Comparison of ENCODE assay signal across 30 mouse cellular contexts in genomic region chr1:153593678-153594077, GRCm38 (mm10). TPM values are rescaled to one million over a fixed set of nuclear protein-coding genes. Genes with fewer than 3 reads are reported as not detected.
DNase-seq lines count a peak whose midpoint lies in the region; ATAC-seq and TF ChIP-seq lines count a peak whose summit lies in the region.
"Had no signal": no experiment of that assay in that cellular context is flagged by ENCODE, and none has a peak within 500 bp of the region (broad histone marks: within the 10 kb centered on the region; RNA-seq: fewer than 3 reads in every experiment).

No protein-coding gene starts in this region.

- no peaks in the 10 kb centered on the region for H3K36me3 ChIP-seq in forebrain, embryonic 14.5 days (ENCODE audit: control insufficient read depth, insufficient read depth, low read length)
- no peaks in the 10 kb centered on the region for H3K36me3 ChIP-seq in forebrain, embryonic 10.5 days (replicated peaks)
- H3K36me3 ChIP-seq in hindbrain, embryonic 14.5 days (replicated peaks; ENCODE audit: control insufficient read depth, insufficient read depth), result no peaks in the 10 kb centered on the region
- no peaks in the 10 kb centered on the region for H3K36me3 ChIP-seq in hindbrain, embryonic 10.5 days
- H3K36me3 ChIP-seq in midbrain, embryonic 13.5 days, result no peaks in the 10 kb centered on the region
- no peaks in the 10 kb centered on the region for H3K36me3 ChIP-seq in lung, postnatal 0 days (ENCODE audit: insufficient read depth, low read length)
- H3K36me3 ChIP-seq: G1E; heart, embryonic 13.5 days; intestine, embryonic 15.5 days; limb, embryonic 13.5 days; lung, embryonic 15.5 days had no signal

- no peak overlapping the region for H3K4me3 ChIP-seq in forebrain, embryonic 14.5 days (ENCODE audit: low read depth, low read length)
- no peak overlapping the region for H3K4me3 ChIP-seq in forebrain, embryonic 10.5 days
- H3K4me3 ChIP-seq in hindbrain, embryonic 14.5 days (replicated peaks; ENCODE audit: low read length), result no peak overlapping the region
- no peak overlapping the region for H3K4me3 ChIP-seq in hindbrain, embryonic 10.5 days
- H3K4me3 ChIP-seq in midbrain, embryonic 13.5 days (replicated peaks), result no peak overlapping the region
- H3K4me3 ChIP-seq in lung, postnatal 0 days (ENCODE audit: low read depth, low read length), result no peak overlapping the region
- H3K4me3 ChIP-seq: erythroblast, embryonic 14.5 days; gastrocnemius, adult 2 months; heart, embryonic 13.5 days; intestine, embryonic 15.5 days; limb, embryonic 13.5 days; lung, embryonic 15.5 days; megakaryocyte, embryonic 14.5 days had no signal

- H3K9ac ChIP-seq in forebrain, embryonic 14.5 days (ENCODE audit: low read length), result no peak overlapping the region
- no peak overlapping the region for H3K9ac ChIP-seq in hindbrain, embryonic 14.5 days
- no peak overlapping the region for H3K9ac ChIP-seq in midbrain, embryonic 13.5 days (replicated peaks)
- no peak overlapping the region for H3K9ac ChIP-seq in lung, postnatal 0 days (replicated peaks; ENCODE audit: low read depth)
- H3K9ac ChIP-seq: heart, embryonic 13.5 days; intestine, embryonic 15.5 days; limb, embryonic 13.5 days; lung, embryonic 15.5 days had no signal

- no peak for TF ChIP-seq CTCF in lung, postnatal 0 days (IDR thresholded peaks at IDR 0.05)

- H3K27ac ChIP-seq in forebrain, embryonic 14.5 days (ENCODE audit: low read depth, low read length), result no peak overlapping the region
- H3K27ac ChIP-seq in forebrain, embryonic 10.5 days, result no peak overlapping the region
- H3K27ac ChIP-seq in hindbrain, embryonic 14.5 days, result no peak overlapping the region
- H3K27ac ChIP-seq in hindbrain, embryonic 10.5 days, result no peak overlapping the region
- H3K27ac ChIP-seq in midbrain, embryonic 13.5 days, result no peak overlapping the region
- no peak overlapping the region for H3K27ac ChIP-seq in lung, postnatal 0 days (ENCODE audit: low read length)
- H3K27ac ChIP-seq: gastrocnemius, adult 2 months; heart, embryonic 13.5 days; intestine, embryonic 15.5 days; kidney, postnatal 0 days; limb, embryonic 13.5 days; lung, embryonic 15.5 days had no signal

- 0 out of 2 replicates have a peak, but pooled peaks cover 2% of the 10 kb centered on the region for H3K4me1 ChIP-seq in forebrain, embryonic 14.5 days (ENCODE audit: control insufficient read depth, insufficient read depth, low read length)
- H3K4me1 ChIP-seq in forebrain, embryonic 10.5 days, result peaks cover 14% of the 10 kb centered on the region
- no peaks in the 10 kb centered on the region for H3K4me1 ChIP-seq in hindbrain, embryonic 14.5 days (replicated peaks; ENCODE audit: control insufficient read depth, insufficient read depth, low read length)
- peaks cover 13% of the 10 kb centered on the region for H3K4me1 ChIP-seq in hindbrain, embryonic 10.5 days (replicated peaks)
- peaks cover 6% of the 10 kb centered on the region for H3K4me1 ChIP-seq in midbrain, embryonic 13.5 days (replicated peaks)
- H3K4me1 ChIP-seq in lung, postnatal 0 days (ENCODE audit: insufficient read depth, low read depth, low read length), result no peaks in the 10 kb centered on the region
- H3K4me1 ChIP-seq: intestine, embryonic 15.5 days; limb, embryonic 13.5 days; lung, embryonic 15.5 days; megakaryocyte, embryonic 14.5 days had no signal

- H3K4me2 ChIP-seq in forebrain, embryonic 14.5 days (ENCODE audit: low read length), result no peak overlapping the region
- no peak overlapping the region for H3K4me2 ChIP-seq in hindbrain, embryonic 14.5 days (replicated peaks)
- no peak overlapping the region for H3K4me2 ChIP-seq in midbrain, embryonic 13.5 days (replicated peaks)
- no peak overlapping the region for H3K4me2 ChIP-seq in lung, postnatal 0 days (replicated peaks; ENCODE audit: low read depth, low read length)
- H3K4me2 ChIP-seq: heart, embryonic 13.5 days; intestine, embryonic 15.5 days; limb, embryonic 13.5 days; liver, embryonic 11.5 days; lung, embryonic 15.5 days had no signal

- no peak for TF ChIP-seq EP300 in lung, postnatal 0 days (IDR thresholded peaks at IDR 0.05)

- no peaks in the 10 kb centered on the region for H3K9me3 ChIP-seq in forebrain, embryonic 14.5 days (replicated peaks; ENCODE audit: control insufficient read depth, low read length)
- no peaks in the 10 kb centered on the region for H3K9me3 ChIP-seq in forebrain, embryonic 10.5 days
- H3K9me3 ChIP-seq in hindbrain, embryonic 14.5 days (ENCODE audit: control insufficient read depth, low read length), result no peaks in the 10 kb centered on the region
- H3K9me3 ChIP-seq in hindbrain, embryonic 10.5 days, result no peaks in the 10 kb centered on the region
- H3K9me3 ChIP-seq in midbrain, embryonic 13.5 days, result no peaks in the 10 kb centered on the region
- H3K9me3 ChIP-seq in lung, postnatal 0 days (ENCODE audit: low read length), result no peaks in the 10 kb centered on the region
- H3K9me3 ChIP-seq: G1E; heart, embryonic 13.5 days; intestine, embryonic 15.5 days; limb, embryonic 13.5 days; lung, embryonic 15.5 days had no signal

- 0 out of 2 replicates have a peak, but pooled peaks have one; percentile 48 for ATAC-seq in forebrain, embryonic 14.5 days
- ATAC-seq in hindbrain, embryonic 14.5 days (ENCODE audit: low FRiP score), result peak; percentile 31; the same call in 1 of the 2 replicates
- peak; percentile 70; the same call in 1 of the 2 replicates for ATAC-seq in midbrain, embryonic 13.5 days
- no peak for ATAC-seq in lung, postnatal 0 days
- ATAC-seq: intestine, embryonic 15.5 days had no signal

- DNase-seq in forebrain, embryonic 14.5 days (ENCODE audit: low spot score), result peak; percentile 43
- DNase-seq in forebrain, embryonic 10.5 days (ENCODE audit: extremely low spot score, low spot score), result no peak
- no peak for DNase-seq in hindbrain, embryonic 14.5 days (ENCODE audit: low spot score)
- no peak for DNase-seq in hindbrain, embryonic 10.5 days (ENCODE audit: low spot score)
- DNase-seq in R1 (ENCODE audit: low read depth, low spot score), result peak; percentile 59
- DNase-seq in cerebellum, postnatal 36 days, result no peak
- DNase-seq in lung, postnatal 0 days (ENCODE audit: low spot score), result no peak
- DNase-seq: adrenal gland, postnatal 10 days; cerebellum, adult 11 months; cerebellum, adult 9-10 months; gastrocnemius, adult 2 months; gastrocnemius, postnatal 36 days; heart, postnatal 10 days; kidney, adult 8-10 months; kidney, postnatal 4 days; lung, postnatal 4 days; right cerebral cortex, postnatal 25 days; spleen, adult 18-20 months; thymus, postnatal 14 days had no signal

- WGBS in forebrain, embryonic 14.5 days, result 35% methylated on average over 2 of the region's 2 CpGs
- 52% methylated on average over 2 of the region's 2 CpGs for WGBS in forebrain, embryonic 10.5 days
- 30% methylated on average over 2 of the region's 2 CpGs for WGBS in hindbrain, embryonic 14.5 days
- 49% methylated on average over 2 of the region's 2 CpGs for WGBS in hindbrain, embryonic 10.5 days
- WGBS in midbrain, embryonic 13.5 days, result 24% methylated on average over 2 of the region's 2 CpGs
- WGBS in lung, postnatal 0 days, result 89% methylated on average over 2 of the region's 2 CpGs

- no peaks in the 10 kb centered on the region for H3K27me3 ChIP-seq in forebrain, embryonic 14.5 days (replicated peaks; ENCODE audit: control insufficient read depth, insufficient read depth, low read length)
- no peaks in the 10 kb centered on the region for H3K27me3 ChIP-seq in forebrain, embryonic 10.5 days (ENCODE audit: poor library complexity, severe bottlenecking)
- no peaks in the 10 kb centered on the region for H3K27me3 ChIP-seq in hindbrain, embryonic 14.5 days (ENCODE audit: control insufficient read depth, insufficient read depth, low read length)
- H3K27me3 ChIP-seq in hindbrain, embryonic 10.5 days (ENCODE audit: insufficient read depth, poor library complexity, severe bottlenecking), result no peaks in the 10 kb centered on the region
- H3K27me3 ChIP-seq in midbrain, embryonic 13.5 days, result no peaks in the 10 kb centered on the region
- no peaks in the 10 kb centered on the region for H3K27me3 ChIP-seq in lung, postnatal 0 days (replicated peaks; ENCODE audit: insufficient read depth, low read length)
- H3K27me3 ChIP-seq: heart, embryonic 13.5 days; intestine, embryonic 15.5 days; limb, embryonic 13.5 days; lung, embryonic 15.5 days; megakaryocyte, embryonic 14.5 days had no signal

RNA-seq across cellular contexts. Expression of gene Npl, which starts 43.8 kb away (rescaled TPM):
- polyA plus RNA-seq in forebrain, embryonic 14.5 days (2014; fragmentation: Nextera tagmentation; extraction: Ambion mirVana), result 9.8 and 10.1 TPM in 2 replicates
- polyA plus RNA-seq in forebrain, embryonic 10.5 days (2016; fragmentation: Nextera tagmentation; extraction: Ambion mirVana), result 13.3 and 13.5 TPM in 2 replicates
- 15.8 and 16.8 TPM in 2 replicates for polyA plus RNA-seq in hindbrain, embryonic 14.5 days (2014; fragmentation: Nextera tagmentation; extraction: Ambion mirVana)
- 15.5 and 17.8 TPM in 2 replicates for polyA plus RNA-seq in hindbrain, embryonic 10.5 days (2016; fragmentation: Nextera tagmentation; extraction: Ambion mirVana)
- polyA plus RNA-seq in midbrain, embryonic 13.5 days (2015; fragmentation: Nextera tagmentation; extraction: Ambion mirVana), result 10.0 and 12.2 TPM in 2 replicates
- 4.0 and 4.9 TPM in 2 replicates for polyA plus RNA-seq in lung, postnatal 0 days (2015; fragmentation: Nextera tagmentation; extraction: Ambion mirVana)

RNA-seq across cellular contexts. Expression of gene Rgs8, which starts 59.1 kb away (rescaled TPM):
- 14.6 and 15.0 TPM in 2 replicates for polyA plus RNA-seq in forebrain, embryonic 14.5 days (2014; fragmentation: Nextera tagmentation; extraction: Ambion mirVana)
- 9.1 and 9.6 TPM in 2 replicates for polyA plus RNA-seq in forebrain, embryonic 10.5 days (2016; fragmentation: Nextera tagmentation; extraction: Ambion mirVana)
- 16.4 and 19.7 TPM in 2 replicates for polyA plus RNA-seq in hindbrain, embryonic 14.5 days (2014; fragmentation: Nextera tagmentation; extraction: Ambion mirVana)
- 4.9 and 8.9 TPM in 2 replicates for polyA plus RNA-seq in hindbrain, embryonic 10.5 days (2016; fragmentation: Nextera tagmentation; extraction: Ambion mirVana)
- 32.4 and 33.6 TPM in 2 replicates for polyA plus RNA-seq in midbrain, embryonic 13.5 days (2015; fragmentation: Nextera tagmentation; extraction: Ambion mirVana)
- polyA plus RNA-seq in lung, postnatal 0 days (2015; fragmentation: Nextera tagmentation; extraction: Ambion mirVana), result 0.12 and 0.14 TPM in 2 replicates
- polyA plus RNA-seq: erythroblast, embryonic 14.5 days; G1E; liver, embryonic 16.5 days had no signal

Comparison
In these comparisons a context has a peak if more than half of its experiments do, and no peak if none do; other contexts are left out.
1. DNase-seq: peak in forebrain, embryonic 14.5 days (single experiment) and R1 (single experiment); none in forebrain, embryonic 10.5 days (single experiment), hindbrain, embryonic 14.5 days (single experiment), hindbrain, embryonic 10.5 days (single experiment), cerebellum, postnatal 36 days (0 of 2) and lung, postnatal 0 days (single experiment).